Mouse (Mus musculus) cerebellum, postnatal 10 days (tissue): Measurements from ENCODE around the gene Jmjd1c.

Source experiments
- DNase-seq, 2 experiments: peaks; one replicate each; pipeline ENCODE4 v3.0.0; 2021; ENCODE audit warnings: mixed read lengths in 2 of 2

The Jmjd1c gene

GRCm38 (mm10) chr10:67194046-67194445 lies 98.1 kb downstream of the Jmjd1c start:
- DNase-seq, result no peak

- DNase-seq, result no peak
Measured at GRCm38 (mm10) chr10:67195671-67196070, 99.7 kb downstream of the Jmjd1c start.

GRCm38 (mm10) chr10:67197186-67197585 lies 101.3 kb downstream of the Jmjd1c start:
- no peak for DNase-seq

- peak; percentile 72 to 80 for DNase-seq
Measured at GRCm38 (mm10) chr10:67197829-67198228, 101.9 kb downstream of the Jmjd1c start.

- DNase-seq, result no peak
Measured at GRCm38 (mm10) chr10:67201769-67202168, 105.8 kb downstream of the Jmjd1c start.

GRCm38 (mm10) chr10:67202470-67202869 lies 106.5 kb downstream of the Jmjd1c start:
- DNase-seq, result no peak

- no peak for DNase-seq
Measured at GRCm38 (mm10) chr10:67204652-67205407, 108.9 kb downstream of the Jmjd1c start.

GRCm38 (mm10) chr10:67207931-67208330 lies 112.0 kb downstream of the Jmjd1c start:
- DNase-seq, result no peak

- DNase-seq, result no peak
Measured at GRCm38 (mm10) chr10:67209916-67210675, 114.2 kb downstream of the Jmjd1c start.

- DNase-seq, result no peak
Measured at GRCm38 (mm10) chr10:67212031-67212430, 116.1 kb downstream of the Jmjd1c start.

- DNase-seq, result no peak
Measured at GRCm38 (mm10) chr10:67213720-67214119, 117.8 kb downstream of the Jmjd1c start.

GRCm38 (mm10) chr10:67215133-67215532 lies 119.2 kb downstream of the Jmjd1c start:
- no peak for DNase-seq

GRCm38 (mm10) chr10:67216872-67217271 lies 120.9 kb downstream of the Jmjd1c start:
- peak in 1 of 2 experiments; percentile 44 for DNase-seq

- DNase-seq, result no peak
Measured at GRCm38 (mm10) chr10:67218873-67219565, 123.1 kb downstream of the Jmjd1c start.

- peak; percentile 21 to 41 for DNase-seq
Measured at GRCm38 (mm10) chr10:67220251-67220650, 124.3 kb downstream of the Jmjd1c start.

GRCm38 (mm10) chr10:67221284-67221683 lies 125.4 kb downstream of the Jmjd1c start:
- DNase-seq, result peak; percentile 50 to 73

- no peak for DNase-seq
Measured at GRCm38 (mm10) chr10:67223942-67224341, 128.0 kb downstream of the Jmjd1c start.

- DNase-seq, result no peak
Measured at GRCm38 (mm10) chr10:67225528-67225927, 129.6 kb downstream of the Jmjd1c start.

- DNase-seq, result peak; percentile 34 to 64
Measured at GRCm38 (mm10) chr10:67226109-67226508, 130.2 kb downstream of the Jmjd1c start.

GRCm38 (mm10) chr10:67226543-67226942 lies 130.6 kb downstream of the Jmjd1c start:
- DNase-seq, result peak in 1 of 2 experiments; percentile 11

- no peak for DNase-seq
Measured at GRCm38 (mm10) chr10:67230439-67230838, 134.5 kb downstream of the Jmjd1c start.

- peak; percentile 72 to 79 for DNase-seq
Measured at GRCm38 (mm10) chr10:67247145-67247544, 151.2 kb downstream of the Jmjd1c start.

- DNase-seq, result no peak
Measured at GRCm38 (mm10) chr10:67249486-67249885, 153.6 kb downstream of the Jmjd1c start.
